8 mouse cellular contexts compared by ENCODE assay signal in the genomic region with DNA sequence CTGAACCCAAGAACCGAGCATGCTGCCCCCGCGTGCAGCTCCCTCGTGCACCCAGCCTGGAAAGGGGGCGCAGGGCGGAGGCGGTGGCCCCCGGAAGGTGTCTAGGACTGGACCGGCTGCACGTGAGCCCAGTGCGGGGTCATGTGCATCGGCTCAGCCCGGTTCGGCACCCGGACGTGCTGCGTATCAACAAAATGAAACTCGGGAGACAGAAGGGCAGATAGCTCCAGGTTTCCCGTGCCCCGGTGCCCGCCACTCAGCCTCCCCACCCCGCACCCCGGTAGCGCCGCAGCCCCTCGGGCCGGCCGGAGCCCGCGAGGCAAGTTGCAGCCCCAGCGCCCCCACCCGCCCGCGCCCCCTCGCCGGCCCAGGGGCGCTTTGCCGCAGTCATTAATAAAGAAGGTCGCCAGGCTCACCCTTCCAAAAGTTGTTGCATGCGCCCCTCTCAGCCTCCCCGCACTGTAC. TPM values are rescaled to one million over a fixed set of nuclear protein-coding genes. Genes with fewer than 3 reads are reported as not detected.
A peak's percentile ranks its signal among the peaks of the same experiment; 100 is the strongest.
DNase-seq lines count a peak whose midpoint lies in the region; ATAC-seq and TF ChIP-seq lines count a peak whose summit lies in the region.

No protein-coding gene starts in this region.

- peak overlapping the region; percentile 100 for H3K4me2 ChIP-seq in hindbrain, embryonic 15.5 days
- H3K4me2 ChIP-seq in lung, postnatal 0 days (replicated peaks; ENCODE audit: low read depth, low read length) = peak overlapping the region; percentile 92

- H3K79me3 ChIP-seq in C2C12 (ENCODE audit: low read depth) = peaks cover 13% of the 10 kb centered on the region

- TF ChIP-seq POLR2A in bone marrow macrophage, adult 2 months (IDR thresholded peaks at IDR 0.05; ENCODE audit: borderline replicate concordance, low read depth, low read length) = no peak

- no peak for TF ChIP-seq CTCF in C2C12 (IDR thresholded peaks at IDR 0.05; ENCODE audit: control insufficient read depth, insufficient read depth, insufficient read length)
- no peak for TF ChIP-seq CTCF in bone marrow macrophage, adult 2 months (IDR thresholded peaks at IDR 0.05; ENCODE audit: low read depth, low read length)
- TF ChIP-seq CTCF in lung, postnatal 0 days (IDR thresholded peaks at IDR 0.05) = 0 out of 2 replicates have a peak, but pooled peaks have one; percentile 1

- peaks cover 28% of the 10 kb centered on the region for H3K4me1 ChIP-seq in bone marrow macrophage, adult 2 months (ENCODE audit: control insufficient read depth, insufficient read depth, low read length)
- peaks cover 34% of the 10 kb centered on the region for H3K4me1 ChIP-seq in hindbrain, embryonic 15.5 days (replicated peaks)
- peaks cover 6% of the 10 kb centered on the region for H3K4me1 ChIP-seq in lung, postnatal 0 days (ENCODE audit: insufficient read depth, low read depth, low read length)

- H3K4me3 ChIP-seq in C2C12 (ENCODE audit: insufficient read depth, poor library complexity, severe bottlenecking) = peak overlapping the region; percentile 65
- H3K4me3 ChIP-seq in bone marrow macrophage, adult 2 months (ENCODE audit: insufficient read depth, low read length) = peak overlapping the region; percentile 95
- peak overlapping the region; percentile 75 for H3K4me3 ChIP-seq in hindbrain, embryonic 15.5 days
- peak overlapping the region; percentile 91 for H3K4me3 ChIP-seq in lung, postnatal 0 days (ENCODE audit: low read depth, low read length)

- H3K36me3 ChIP-seq in C2C12 (ENCODE audit: control insufficient read depth, insufficient read depth) = no peaks in the 10 kb centered on the region
- H3K36me3 ChIP-seq in hindbrain, embryonic 15.5 days = no peaks in the 10 kb centered on the region
- no peaks in the 10 kb centered on the region for H3K36me3 ChIP-seq in lung, postnatal 0 days (ENCODE audit: insufficient read depth, low read length)

- no peak for ATAC-seq in hindbrain, embryonic 15.5 days (ENCODE audit: low FRiP score, low read depth)
- ATAC-seq in lung, postnatal 0 days = peak; percentile 4; the same call in 1 of the 2 replicates

- TF ChIP-seq EP300 in lung, postnatal 0 days (IDR thresholded peaks at IDR 0.05) = no peak

- peak overlapping the region; percentile 96 for H3K27ac ChIP-seq in bone marrow macrophage, adult 2 months (ENCODE audit: insufficient read depth, low read depth, low read length)
- H3K27ac ChIP-seq in hindbrain, embryonic 15.5 days (replicated peaks) = peak overlapping the region; percentile 79
- H3K27ac ChIP-seq in lung, postnatal 0 days (ENCODE audit: low read length) = peak overlapping the region; percentile 100

- H3ac ChIP-seq in C2C12 (ENCODE audit: control insufficient read depth, insufficient read length, low read depth) = peak overlapping the region; percentile 69

- no peaks in the 10 kb centered on the region for H3K27me3 ChIP-seq in C2C12 (ENCODE audit: control insufficient read depth, insufficient read depth, insufficient read length)
- H3K27me3 ChIP-seq in hindbrain, embryonic 15.5 days = 0 out of 2 replicates have a peak, but pooled peaks cover 3% of the 10 kb centered on the region
- H3K27me3 ChIP-seq in lung, postnatal 0 days (replicated peaks; ENCODE audit: insufficient read depth, low read length) = no peaks in the 10 kb centered on the region

- peaks cover 39% of the 10 kb centered on the region for H3K79me2 ChIP-seq in C2C12 (ENCODE audit: control insufficient read depth, insufficient read depth)

- DNase-seq in frontal cortex, postnatal 14 days (ENCODE audit: low spot score in 2 of 2) = peak; percentile 45 to 51
- DNase-seq in layer of hippocampus, postnatal 36 days = peak; percentile 48 to 61
- DNase-seq in lung, postnatal 0 days (ENCODE audit: low spot score) = no peak
- DNase-seq in ovary, postnatal 14 days (ENCODE audit: low spot score) = peak; percentile 36
- DNase-seq in thymus, postnatal 0 days (ENCODE audit: low spot score) = peak; percentile 73

- peak overlapping the region; percentile 62 for H3K9ac ChIP-seq in hindbrain, embryonic 15.5 days
- H3K9ac ChIP-seq in lung, postnatal 0 days (replicated peaks; ENCODE audit: low read depth) = peak overlapping the region; percentile 97

- under 1% methylated on average over 41 of the region's 41 CpGs for WGBS in hindbrain, embryonic 15.5 days
- 1% methylated on average over 35 of the region's 41 CpGs for WGBS in lung, postnatal 0 days

- no peaks in the 10 kb centered on the region for H3K9me3 ChIP-seq in hindbrain, embryonic 15.5 days
- no peaks in the 10 kb centered on the region for H3K9me3 ChIP-seq in lung, postnatal 0 days (ENCODE audit: low read length)

TF ChIP-seq in C2C12, 6 proteins besides CTCF, POLR2A, EP300 and RAD21:
- TF ChIP-seq MAX (IDR thresholded peaks at IDR 0.05) (peak; percentile 63), CEBPB (IDR thresholded peaks at IDR 0.05; ENCODE audit: low read depth) (no peak), MYOD1 (IDR thresholded peaks at IDR 0.05; ENCODE audit: control insufficient read depth, insufficient read length, low read depth) (no peak), FOSL1 (IDR thresholded peaks at IDR 0.05; ENCODE audit: insufficient read depth, low read length, poor library complexity, severe bottlenecking) (no peak), MYOG (IDR thresholded peaks at IDR 0.05; ENCODE audit: control insufficient read depth, extremely low read depth, insufficient read length) (no peak), USF1 (IDR thresholded peaks at IDR 0.05; ENCODE audit: low read depth) (no peak)

RNA-seq across cellular contexts. Expression of gene Jade2, which starts 0.8 kb away (rescaled TPM):
- 4.0 TPM for polyA plus RNA-seq in C2C12 (2012; fragmentation: generic; extraction: Trizol)
- polyA plus RNA-seq in bone marrow macrophage, adult 2 months (2012; ENCODE audit: insufficient read depth, insufficient read length, missing spikeins) = 13.4 and 14.6 TPM in 2 replicates
- polyA plus RNA-seq in hindbrain, embryonic 15.5 days (2015; fragmentation: Nextera tagmentation; extraction: Ambion mirVana) = 0.69 and 0.71 TPM in 2 replicates
- 10 to 100 TPM; 36.0 to 36.5 TPM for total RNA-seq in layer of hippocampus, postnatal 36 days (2021)
- polyA plus RNA-seq in lung, postnatal 0 days (2015; fragmentation: Nextera tagmentation; extraction: Ambion mirVana) = 3.1 and 3.9 TPM in 2 replicates
- polyA plus RNA-seq in thymus, postnatal 0 days (2015; fragmentation: Nextera tagmentation; extraction: Ambion mirVana) = 6.8 TPM in 2 replicates
